Mouse (Mus musculus): ENCODE results near the gene Pgpep1. TPM values are rescaled to one million over a fixed set of nuclear protein-coding genes. Genes with fewer than 3 reads are reported as not detected.

Gene Pgpep1
- polyA plus RNA-seq, 1 experiment from 2014 or later, result 78.3 TPM

DNA sequence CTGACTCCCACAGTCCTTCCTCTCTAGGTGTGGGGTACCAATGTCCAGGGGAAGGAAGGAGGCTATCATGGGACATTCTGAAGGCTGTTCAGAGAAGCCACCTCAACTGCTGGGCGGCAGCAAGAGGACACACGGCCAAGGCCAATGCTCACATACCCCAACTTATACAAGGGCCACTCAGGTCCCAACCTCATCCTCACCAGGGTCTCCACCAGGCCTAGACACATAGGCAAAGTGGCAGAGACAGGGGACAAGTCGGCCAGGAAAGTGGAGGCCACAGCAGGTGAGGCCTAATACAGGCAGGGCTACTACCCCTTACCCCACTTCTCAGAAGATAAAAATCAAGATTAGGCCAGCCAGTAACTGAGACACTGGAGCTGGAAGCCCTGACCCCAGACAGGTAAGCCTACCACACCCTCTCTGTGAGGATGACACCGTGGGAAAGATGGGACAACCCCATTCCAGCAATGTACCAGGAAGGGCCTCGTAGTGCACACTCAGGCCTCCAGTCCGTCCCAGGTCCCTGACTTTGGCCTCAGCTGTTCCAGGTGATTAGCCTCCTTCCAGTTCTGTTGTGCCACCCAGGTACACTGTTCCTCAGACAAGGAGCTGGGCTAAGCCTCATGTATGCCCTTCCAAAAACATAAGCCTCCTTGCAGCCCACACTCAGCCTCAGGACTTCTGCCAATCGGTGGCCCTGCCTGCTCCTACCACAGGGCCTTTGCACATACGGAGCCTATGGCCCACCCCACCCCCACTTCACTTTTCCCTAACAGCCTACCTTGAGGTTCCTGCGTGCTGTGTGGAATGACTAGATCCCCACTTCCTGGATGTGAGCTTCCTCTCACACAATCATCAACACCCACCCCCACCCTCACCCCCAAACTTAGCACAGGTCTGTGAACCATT, 54.1 kb downstream of the Pgpep1 start:
- H3K9ac ChIP-seq (ENCODE audit: low read depth, low read length), result no peak overlapping the region
- no peaks in the 10 kb centered on the region for H3K27me3 ChIP-seq (replicated peaks; ENCODE audit: control insufficient read depth, insufficient read depth, low read length)
- no peak overlapping the region for H3K4me3 ChIP-seq (ENCODE audit: low read length)
- peaks cover 9% of the 10 kb centered on the region; the same call in 1 of the 2 replicates for H3K36me3 ChIP-seq (ENCODE audit: control insufficient read depth, insufficient read depth, low read length)
- H3K9me3 ChIP-seq (ENCODE audit: control insufficient read depth, low read length), result no peaks in the 10 kb centered on the region
- no peak for ATAC-seq
- no peak overlapping the region for H3K27ac ChIP-seq (ENCODE audit: low read depth, low read length)
- H3K4me1 ChIP-seq (ENCODE audit: control insufficient read depth, insufficient read depth, low read depth, low read length), result peaks cover 47% of the 10 kb centered on the region
- H3K4me2 ChIP-seq (ENCODE audit: low read length), result peak overlapping the region; percentile 81; the same call in 1 of the 2 replicates
- 83% methylated on average over 9 of the region's 9 CpGs for WGBS

DNA sequence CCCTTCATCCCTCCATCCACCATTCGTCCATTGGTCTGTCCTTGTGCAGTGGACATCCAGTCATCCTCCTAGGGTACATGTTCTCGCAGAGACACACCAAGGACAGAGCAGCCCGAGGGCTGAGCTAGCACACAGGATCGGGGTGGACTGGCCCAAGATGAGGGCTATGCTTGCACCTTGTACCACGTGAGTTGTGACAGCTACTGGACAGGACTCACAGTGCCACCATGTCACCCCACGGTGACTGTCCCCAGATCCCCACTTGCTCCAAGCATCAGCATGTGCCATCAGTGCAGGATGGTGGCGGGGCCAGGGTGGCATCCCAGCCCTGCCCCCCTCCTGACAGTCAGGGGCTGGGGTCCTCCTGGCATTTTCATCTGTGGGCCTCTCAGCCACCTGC, 55.6 kb downstream of the Pgpep1 start:
- ATAC-seq, result no peak
- no peak overlapping the region for H3K4me2 ChIP-seq (ENCODE audit: low read length)
- H3K9ac ChIP-seq (ENCODE audit: low read depth, low read length), result no peak overlapping the region
- H3K27ac ChIP-seq (ENCODE audit: low read depth, low read length), result no peak overlapping the region
- H3K27me3 ChIP-seq (replicated peaks; ENCODE audit: control insufficient read depth, insufficient read depth, low read length), result no peaks in the 10 kb centered on the region
- no peak overlapping the region for H3K4me3 ChIP-seq (ENCODE audit: low read length)
- no peaks in the 10 kb centered on the region for H3K9me3 ChIP-seq (ENCODE audit: control insufficient read depth, low read length)
- H3K4me1 ChIP-seq (ENCODE audit: control insufficient read depth, insufficient read depth, low read depth, low read length), result peaks cover 44% of the 10 kb centered on the region
- 85% methylated on average over 7 of the region's 7 CpGs for WGBS
- peaks cover 9% of the 10 kb centered on the region for H3K36me3 ChIP-seq (ENCODE audit: control insufficient read depth, insufficient read depth, low read length)

DNA sequence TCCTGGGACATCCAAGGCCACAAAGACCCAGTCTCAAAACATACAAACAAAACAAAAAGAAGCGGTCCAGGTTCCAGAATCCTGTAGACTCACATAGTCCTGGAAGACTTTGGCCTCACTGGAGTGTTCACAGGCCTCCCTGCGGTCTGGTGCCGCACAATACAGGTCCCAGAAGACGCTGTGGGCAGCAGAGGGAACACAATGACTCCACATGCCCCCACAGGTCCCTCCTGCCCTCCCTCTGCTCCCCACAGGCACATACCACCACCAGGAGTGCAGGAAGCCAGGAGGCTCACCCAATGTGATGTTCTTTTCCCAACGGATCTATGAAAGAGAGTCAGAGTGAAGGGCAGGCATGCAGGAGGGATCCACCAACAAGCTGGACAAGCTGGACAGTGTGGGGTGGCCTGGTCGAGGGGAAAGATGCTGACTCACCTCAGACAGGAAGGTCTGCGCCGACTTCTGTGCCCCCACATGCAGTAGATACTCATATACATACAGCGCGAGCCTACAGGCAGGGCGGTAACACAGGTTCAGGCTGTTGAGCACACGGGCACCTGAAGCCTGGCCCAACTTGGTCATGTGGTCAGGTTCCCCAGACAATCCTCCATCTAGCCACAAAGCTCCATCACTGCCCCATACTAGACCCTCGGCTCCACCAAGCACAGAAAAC, 57.9 kb downstream of the Pgpep1 start:
- H3K27ac ChIP-seq (ENCODE audit: low read depth, low read length), result no peak overlapping the region
- no peaks in the 10 kb centered on the region for H3K9me3 ChIP-seq (ENCODE audit: control insufficient read depth, low read length)
- H3K27me3 ChIP-seq (replicated peaks; ENCODE audit: control insufficient read depth, insufficient read depth, low read length), result no peaks in the 10 kb centered on the region
- WGBS, result 93% methylated on average over 13 of the region's 13 CpGs
- H3K36me3 ChIP-seq (ENCODE audit: control insufficient read depth, insufficient read depth, low read length), result peaks cover 9% of the 10 kb centered on the region
- ATAC-seq, result no peak
- H3K9ac ChIP-seq (ENCODE audit: low read depth, low read length), result no peak overlapping the region
- H3K4me1 ChIP-seq (ENCODE audit: control insufficient read depth, insufficient read depth, low read depth, low read length), result peaks cover 43% of the 10 kb centered on the region
- H3K4me2 ChIP-seq (ENCODE audit: low read length), result no peak overlapping the region
- H3K4me3 ChIP-seq (ENCODE audit: low read length), result no peak overlapping the region

DNA sequence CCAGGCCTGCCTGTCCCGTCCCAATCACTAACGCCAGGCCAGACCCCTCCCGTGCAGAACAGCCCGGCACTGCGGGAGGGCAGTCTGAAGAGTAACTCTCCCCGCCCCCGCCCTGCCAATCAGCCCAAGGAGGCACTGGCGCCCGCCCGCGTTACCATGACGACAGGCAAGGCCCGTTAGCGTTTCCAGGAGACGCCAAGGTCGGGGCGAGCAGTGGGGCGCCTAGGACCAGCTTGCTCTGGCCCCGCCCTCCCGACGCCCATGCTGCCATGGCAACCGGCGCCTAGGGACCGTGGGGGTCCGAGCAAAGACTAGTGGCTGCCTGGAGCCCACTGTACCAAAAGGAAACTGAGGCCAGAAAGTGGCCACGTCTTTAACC, 58.9 kb downstream of the Pgpep1 start:
- H3K36me3 ChIP-seq (ENCODE audit: control insufficient read depth, insufficient read depth, low read length), result peaks cover 9% of the 10 kb centered on the region
- no peaks in the 10 kb centered on the region for H3K27me3 ChIP-seq (replicated peaks; ENCODE audit: control insufficient read depth, insufficient read depth, low read length)
- H3K9ac ChIP-seq (ENCODE audit: low read depth, low read length), result peak overlapping the region; percentile 37; the same call in 1 of the 2 replicates
- peak overlapping the region; percentile 68 for H3K27ac ChIP-seq (ENCODE audit: low read depth, low read length)
- peaks cover 42% of the 10 kb centered on the region for H3K4me1 ChIP-seq (ENCODE audit: control insufficient read depth, insufficient read depth, low read depth, low read length)
- peak; percentile 59 for ATAC-seq
- H3K4me3 ChIP-seq (ENCODE audit: low read length), result peak overlapping the region; percentile 24
- no peaks in the 10 kb centered on the region for H3K9me3 ChIP-seq (ENCODE audit: control insufficient read depth, low read length)
- peak overlapping the region; percentile 55 for H3K4me2 ChIP-seq (ENCODE audit: low read length)
- under 1% methylated on average over 26 of the region's 26 CpGs for WGBS

DNA sequence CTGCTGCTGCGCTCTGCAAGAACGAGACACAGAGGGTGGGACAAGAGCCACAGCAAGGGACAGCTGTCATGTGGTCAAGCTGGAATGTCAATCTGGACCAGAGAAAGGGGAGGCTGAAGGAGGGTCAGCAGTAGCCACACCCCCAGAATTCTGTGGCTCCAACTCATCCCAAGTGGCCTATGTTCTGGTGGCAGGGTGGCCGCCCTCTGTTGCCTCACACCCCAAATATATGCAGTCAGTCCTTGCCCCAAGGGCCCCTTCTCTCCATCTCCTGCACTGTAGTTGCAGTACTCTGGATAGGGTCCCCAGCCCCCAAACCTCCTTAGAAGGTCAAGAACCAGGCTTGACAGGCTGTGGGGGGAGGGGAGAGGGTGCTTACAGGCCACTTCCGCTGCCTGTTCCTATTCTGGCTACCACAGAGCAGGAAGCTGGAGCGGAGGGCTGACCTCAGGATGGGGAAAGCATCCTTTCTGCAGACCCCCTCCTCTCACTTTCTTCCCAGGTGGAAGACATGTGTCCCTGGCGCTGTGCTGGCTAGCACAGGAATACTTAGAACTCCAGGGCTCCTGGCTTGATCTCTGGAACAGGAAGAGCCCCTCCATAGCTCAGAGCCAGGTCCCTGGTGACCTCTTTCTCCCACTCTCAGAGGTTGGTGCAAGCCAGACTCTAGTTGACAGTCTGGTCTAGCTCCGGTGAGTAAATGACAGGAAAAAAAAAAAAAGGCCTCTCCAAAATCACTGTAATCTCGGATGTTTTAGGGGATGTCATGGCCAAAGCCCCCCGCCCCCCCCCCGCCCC, 59.5 kb downstream of the Pgpep1 start:
- Histone ChIP-seq H3K9ac (ENCODE audit: low read depth, low read length) (peak overlapping the region; percentile 37), H3K27me3 (replicated peaks; ENCODE audit: control insufficient read depth, insufficient read depth, low read length) (no peaks in the 10 kb centered on the region), H3K4me1 (ENCODE audit: control insufficient read depth, insufficient read depth, low read depth, low read length) (peaks cover 44% of the 10 kb centered on the region), H3K9me3 (ENCODE audit: control insufficient read depth, low read length) (peaks cover 2% of the 10 kb centered on the region; the same call in 1 of the 2 replicates), H3K27ac (ENCODE audit: low read depth, low read length) (peak overlapping the region; percentile 68), H3K4me3 (ENCODE audit: low read length) (peak overlapping the region; percentile 24), H3K36me3 (ENCODE audit: control insufficient read depth, insufficient read depth, low read length) (peaks cover 11% of the 10 kb centered on the region), H3K4me2 (ENCODE audit: low read length) (peak overlapping the region; percentile 55)
- 12% methylated on average over 9 of the region's 10 CpGs for WGBS
- 0 out of 2 replicates have a peak, but pooled peaks have one; percentile 3 for ATAC-seq

DNA sequence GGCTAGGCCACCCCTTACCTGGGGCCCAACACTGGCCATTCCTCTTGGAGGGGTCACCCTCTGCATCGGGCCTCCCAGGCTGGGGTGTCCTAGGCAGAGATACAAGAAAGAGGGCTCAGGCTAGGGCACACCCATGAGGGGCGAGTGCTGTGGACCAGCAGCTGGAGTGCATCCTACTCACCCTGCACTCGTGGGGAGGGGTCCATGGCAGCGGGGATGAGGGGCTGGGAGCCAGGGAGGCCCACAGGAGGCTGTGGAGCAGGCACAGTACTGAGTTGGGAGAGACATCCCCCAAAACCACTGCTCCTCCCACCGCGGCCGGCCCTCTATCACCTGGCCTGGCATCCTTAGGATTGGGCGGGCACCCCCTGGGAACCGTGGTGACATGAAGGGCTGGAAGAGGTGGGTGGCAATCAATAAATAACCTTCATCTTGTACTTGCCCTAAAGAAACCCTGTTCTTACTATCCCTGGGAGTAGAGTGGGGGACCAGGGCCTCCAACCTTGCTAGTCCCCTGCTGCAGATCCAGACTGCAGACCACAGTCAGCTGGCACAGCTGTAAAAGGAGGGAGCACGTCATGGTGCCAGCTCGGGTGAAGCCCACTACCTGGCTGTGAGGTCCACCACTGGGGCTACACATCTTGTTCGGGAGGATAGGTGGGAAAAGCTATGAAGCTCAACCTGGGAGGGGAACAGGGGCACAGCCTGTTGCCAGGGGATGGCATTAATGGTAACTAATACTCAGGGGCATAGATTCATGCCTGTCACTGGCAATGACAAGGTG, 60.5 kb downstream of the Pgpep1 start:
- ATAC-seq, result no peak
- Histone ChIP-seq H3K27ac (ENCODE audit: low read depth, low read length) (no peak overlapping the region), H3K4me2 (ENCODE audit: low read length) (no peak overlapping the region), H3K4me1 (ENCODE audit: control insufficient read depth, insufficient read depth, low read depth, low read length) (peaks cover 54% of the 10 kb centered on the region), H3K27me3 (replicated peaks; ENCODE audit: control insufficient read depth, insufficient read depth, low read length) (no peaks in the 10 kb centered on the region), H3K9ac (ENCODE audit: low read depth, low read length) (peak overlapping the region; percentile 22; the same call in 1 of the 2 replicates), H3K4me3 (ENCODE audit: low read length) (no peak overlapping the region), H3K9me3 (ENCODE audit: control insufficient read depth, low read length) (peaks cover 2% of the 10 kb centered on the region; the same call in 1 of the 2 replicates), H3K36me3 (ENCODE audit: control insufficient read depth, insufficient read depth, low read length) (peaks cover 11% of the 10 kb centered on the region)
- WGBS, result 84% methylated on average over 12 of the region's 12 CpGs

DNA sequence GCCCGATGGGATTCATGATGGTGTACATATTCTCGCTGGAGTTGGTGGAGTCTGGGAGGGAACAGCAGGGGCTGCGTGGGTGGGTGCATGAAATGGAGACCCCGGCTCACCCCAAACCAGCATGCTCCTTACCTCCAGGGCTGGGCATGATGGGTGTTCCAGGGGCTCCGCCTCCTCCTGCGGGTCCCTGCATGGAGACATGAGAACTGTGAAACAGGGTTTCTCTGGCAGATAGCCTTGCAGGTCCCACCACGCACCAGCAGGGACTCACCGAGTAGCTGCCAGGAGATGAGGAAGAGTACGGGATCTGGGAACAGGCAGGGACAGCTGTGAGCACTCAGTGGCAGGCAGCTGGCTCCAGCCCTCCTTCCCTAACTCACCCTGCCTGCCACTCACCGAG, 61.5 kb downstream of the Pgpep1 start:
- Histone ChIP-seq H3K4me2 (ENCODE audit: low read length) (peak overlapping the region; percentile 73), H3K9me3 (ENCODE audit: control insufficient read depth, low read length) (peaks cover 2% of the 10 kb centered on the region; the same call in 1 of the 2 replicates), H3K9ac (ENCODE audit: low read depth, low read length) (peak overlapping the region; percentile 67), H3K27ac (ENCODE audit: low read depth, low read length) (no peak overlapping the region), H3K4me3 (ENCODE audit: low read length) (peak overlapping the region; percentile 40), H3K27me3 (replicated peaks; ENCODE audit: control insufficient read depth, insufficient read depth, low read length) (no peaks in the 10 kb centered on the region), H3K36me3 (ENCODE audit: control insufficient read depth, insufficient read depth, low read length) (peaks cover 11% of the 10 kb centered on the region), H3K4me1 (ENCODE audit: control insufficient read depth, insufficient read depth, low read depth, low read length) (peaks cover 55% of the 10 kb centered on the region)
- WGBS, result 16% methylated on average over 10 of the region's 10 CpGs
- no peak for ATAC-seq

DNA sequence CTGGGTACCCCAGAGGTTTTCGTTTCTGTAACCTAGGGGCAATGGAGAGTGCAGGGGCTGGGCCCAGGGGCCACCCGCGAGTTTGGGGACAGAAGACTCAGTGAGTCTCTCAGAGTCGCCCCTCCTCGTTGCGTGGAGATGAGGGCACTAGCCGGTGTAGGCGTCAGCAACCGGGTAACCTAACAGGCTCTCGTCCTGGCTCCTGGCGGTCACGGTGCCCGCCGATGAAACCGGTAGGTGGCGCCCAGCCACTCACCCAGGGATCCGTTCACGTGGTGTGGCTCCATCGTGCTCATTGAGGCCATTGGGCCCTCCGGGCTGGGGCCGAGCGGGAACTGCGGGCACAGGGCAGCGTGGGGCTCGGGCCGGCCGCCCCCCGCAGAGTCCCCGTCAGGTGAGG, 61.9 kb downstream of the Pgpep1 start:
- no peak overlapping the region for H3K27ac ChIP-seq (ENCODE audit: low read depth, low read length)
- 3% methylated on average over 27 of the region's 29 CpGs for whole genome bisulfite sequencing

More for the DNA sequence above, 61.9 kb downstream of the Pgpep1 start:
- Histone ChIP-seq H3K4me2 (ENCODE audit: low read length) (peak overlapping the region; percentile 73), H3K36me3 (ENCODE audit: control insufficient read depth, insufficient read depth, low read length) (peaks cover 11% of the 10 kb centered on the region), H3K27me3 (replicated peaks; ENCODE audit: control insufficient read depth, insufficient read depth, low read length) (no peaks in the 10 kb centered on the region), H3K4me3 (ENCODE audit: low read length) (peak overlapping the region; percentile 40), H3K9ac (ENCODE audit: low read depth, low read length) (peak overlapping the region; percentile 67), H3K9me3 (ENCODE audit: control insufficient read depth, low read length) (peaks cover 2% of the 10 kb centered on the region; the same call in 1 of the 2 replicates), H3K4me1 (ENCODE audit: control insufficient read depth, insufficient read depth, low read depth, low read length) (peaks cover 60% of the 10 kb centered on the region)
- ATAC-seq, result peak; percentile 16; the same call in 1 of the 2 replicates

Data from hindbrain, embryonic 16.5 days (tissue).